Mouse (Mus musculus): ENCODE measurements around the gene Gm28047. TPM values are rescaled to one million over a fixed set of nuclear protein-coding genes. Genes with fewer than 3 reads are reported as not detected.

Gm28047 gene
- total RNA-seq, 2 experiments from 2014 or later, result 1.5 TPM; not detected in 1

DNA sequence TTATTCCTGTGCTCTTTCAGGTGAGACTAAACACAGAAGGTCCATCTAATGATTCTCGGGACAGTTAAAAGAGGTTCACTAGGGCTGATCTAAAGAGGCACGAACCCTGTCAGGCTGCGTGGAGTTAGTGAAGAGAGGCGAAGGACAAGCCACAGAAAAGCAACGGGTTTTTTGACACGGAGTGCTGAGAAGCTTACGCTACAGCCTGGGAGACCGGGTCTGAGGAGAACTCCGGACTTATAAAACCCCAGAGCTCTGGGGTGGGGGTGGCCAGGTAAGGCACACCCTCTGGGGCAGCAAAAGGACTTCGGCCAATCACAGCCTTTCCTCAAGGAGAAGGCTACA, 107.3 kb downstream of the Gm28047 start:
- DNase-seq (ENCODE audit: low spot score in 2 of 2), result no peak

DNA sequence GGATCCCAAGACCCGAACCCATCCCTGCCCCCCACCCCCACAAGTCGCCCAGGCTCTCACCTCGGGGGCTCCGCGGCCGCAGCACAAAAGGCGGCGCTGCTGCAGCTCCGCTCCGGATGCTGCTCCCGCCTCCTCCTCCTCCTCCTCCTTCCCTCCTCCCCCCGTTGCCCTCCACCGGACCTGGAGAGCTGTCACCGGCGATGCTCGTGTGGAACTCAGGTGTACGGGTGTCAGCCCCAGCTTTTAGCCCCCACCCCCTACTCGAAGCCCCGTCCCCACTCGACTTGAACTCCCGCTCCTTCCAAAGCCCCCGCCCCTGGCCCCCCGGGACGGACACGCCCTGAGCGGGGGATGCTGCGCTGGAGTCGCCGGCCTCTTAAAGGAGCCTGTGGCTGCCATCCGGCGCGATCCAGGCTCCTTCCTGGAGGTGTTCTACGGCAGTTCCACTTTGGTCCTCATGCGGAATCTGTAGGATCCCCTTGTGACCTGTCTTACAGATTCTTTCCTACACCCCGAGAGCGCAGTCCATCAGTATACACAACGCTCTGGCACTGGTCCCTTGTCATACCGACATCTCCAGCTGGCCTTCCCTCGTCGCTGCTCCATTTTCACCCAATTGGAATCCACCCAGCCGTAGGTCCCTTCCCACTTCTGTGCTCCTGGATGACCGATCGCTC, 108.0 kb downstream of the Gm28047 start, which contains the start of gene Map3k12:
TSS of gene Map3k12 (minus strand) at position 337 of the 677 bp plus-strand sequence.
- DNase-seq (ENCODE audit: low spot score in 2 of 2), result peak in 1 of 2 experiments; percentile 57

DNA sequence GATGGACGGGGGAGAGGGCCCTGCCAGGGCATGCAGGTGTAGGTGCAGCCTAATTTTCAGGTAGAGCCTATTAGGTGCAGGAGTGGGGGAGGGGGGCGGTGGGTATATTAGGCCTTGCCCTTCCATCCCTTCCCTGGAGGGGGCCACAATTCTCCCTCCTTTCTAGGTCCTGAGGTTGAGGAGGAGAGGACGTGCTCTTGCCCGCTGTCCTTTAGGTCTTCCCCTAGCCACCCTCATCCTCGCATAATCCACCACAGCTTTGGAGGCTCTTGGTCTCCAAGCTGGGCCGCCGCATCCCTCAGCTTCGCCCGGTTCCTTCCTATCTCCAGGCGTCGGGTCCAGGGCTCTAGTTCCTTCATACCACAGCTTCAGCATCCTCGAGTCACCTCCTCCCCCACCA, 108.6 kb downstream of the Gm28047 start:
- no peak for DNase-seq (ENCODE audit: low spot score in 2 of 2)

DNA sequence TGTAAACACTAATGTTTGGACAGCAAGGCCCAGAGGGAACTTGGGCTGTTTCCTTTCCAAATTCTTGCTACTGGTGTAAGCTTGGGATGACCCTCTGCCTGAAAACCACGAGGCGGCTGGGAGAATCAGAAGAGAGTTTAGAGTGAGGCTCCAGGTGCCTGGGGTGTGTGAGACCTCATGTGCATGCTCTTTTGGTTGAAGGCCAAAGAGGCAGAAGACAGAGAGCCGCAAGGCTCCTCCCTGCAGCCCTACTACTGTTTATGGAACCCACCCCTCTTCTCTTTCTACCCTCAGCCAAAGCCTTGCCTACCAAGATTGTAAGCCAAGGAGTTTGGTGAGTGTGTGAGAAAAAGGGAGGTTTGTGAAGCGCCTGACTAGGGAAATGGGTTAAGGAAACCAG, 109.1 kb downstream of the Gm28047 start:
- no peak for DNase-seq (ENCODE audit: low spot score in 2 of 2)

DNA sequence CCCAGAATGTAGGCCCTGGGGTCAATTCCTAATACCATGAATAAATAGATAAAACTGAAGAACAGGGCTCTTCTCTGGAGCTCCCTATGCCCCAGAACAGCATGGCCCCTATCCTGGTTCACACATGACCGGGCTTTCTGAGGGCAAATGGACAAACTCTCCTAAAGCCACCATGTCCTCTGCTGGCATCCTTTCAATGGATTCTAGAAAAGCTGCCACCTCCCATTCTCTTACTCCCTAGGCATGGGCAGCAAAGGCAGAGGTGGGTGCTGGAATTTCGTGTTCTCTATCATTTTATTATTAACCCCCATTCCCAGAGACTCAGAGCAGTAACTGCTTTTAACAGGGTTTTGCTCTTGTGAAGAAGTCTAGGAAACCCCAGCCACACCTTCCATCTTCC, 109.6 kb downstream of the Gm28047 start:
- DNase-seq (ENCODE audit: low spot score in 2 of 2), result no peak

DNA sequence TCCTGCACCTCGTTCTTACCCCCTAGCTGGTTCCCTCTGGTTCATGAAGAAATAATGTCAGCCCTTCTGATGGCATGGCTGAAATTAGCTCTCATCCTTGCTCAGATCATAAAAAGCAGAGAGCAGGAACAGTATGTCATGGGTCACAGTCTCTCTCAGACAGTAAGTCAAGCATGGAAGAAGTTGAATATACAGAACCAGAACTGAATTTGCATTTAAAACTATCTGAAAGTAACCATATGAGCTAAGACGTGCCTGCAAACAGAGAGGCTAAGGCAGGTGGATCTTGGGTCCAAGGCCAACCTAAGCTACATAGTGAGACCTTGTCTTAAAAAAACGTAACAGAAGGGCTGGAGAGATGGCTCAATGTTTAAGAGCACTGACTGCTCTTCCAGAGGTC, 111.9 kb downstream of the Gm28047 start:
- DNase-seq (ENCODE audit: low spot score in 2 of 2), result no peak

DNA sequence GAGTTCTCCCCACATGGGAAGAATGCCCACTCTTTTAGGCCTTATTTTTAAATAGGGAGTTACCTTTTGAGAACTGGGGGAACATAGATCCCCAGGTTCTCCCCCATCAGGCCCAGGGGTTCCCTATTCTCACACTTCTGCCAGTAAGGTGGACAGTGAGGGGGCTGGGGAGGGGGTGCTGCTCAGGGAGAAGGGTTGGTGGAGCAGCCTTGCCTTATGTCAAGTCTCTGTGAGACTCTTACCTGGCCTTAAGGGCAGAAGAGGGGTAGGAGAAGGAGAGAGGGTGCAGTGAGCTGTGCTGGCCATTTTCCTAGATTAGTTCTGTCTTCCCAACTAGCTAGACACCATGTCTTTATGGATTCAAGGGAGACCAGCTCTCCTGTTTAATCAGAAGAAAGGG, 112.4 kb downstream of the Gm28047 start:
- DNase-seq (ENCODE audit: low spot score in 2 of 2), result no peak

DNA sequence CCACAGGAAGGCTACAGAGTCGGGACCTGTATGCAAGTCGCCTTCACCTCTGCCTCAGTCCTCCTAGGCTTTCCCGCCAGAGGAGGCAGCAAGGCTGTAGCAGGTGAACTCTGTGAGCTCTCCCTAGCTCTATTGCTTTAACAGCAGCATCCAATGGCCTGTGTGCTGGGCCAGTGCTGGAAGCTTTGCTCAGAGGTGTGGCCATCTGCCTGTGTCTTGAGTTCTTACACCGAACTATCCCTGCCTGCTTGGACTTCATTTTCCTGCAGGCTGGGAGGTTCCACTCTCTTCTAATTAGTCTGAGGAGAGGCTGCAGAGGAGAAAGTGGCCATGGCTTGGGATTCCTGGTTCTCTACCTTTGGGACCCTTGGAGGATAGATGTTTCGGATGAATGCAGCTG, 112.9 kb downstream of the Gm28047 start:
- no peak for DNase-seq (ENCODE audit: low spot score in 2 of 2)

DNA sequence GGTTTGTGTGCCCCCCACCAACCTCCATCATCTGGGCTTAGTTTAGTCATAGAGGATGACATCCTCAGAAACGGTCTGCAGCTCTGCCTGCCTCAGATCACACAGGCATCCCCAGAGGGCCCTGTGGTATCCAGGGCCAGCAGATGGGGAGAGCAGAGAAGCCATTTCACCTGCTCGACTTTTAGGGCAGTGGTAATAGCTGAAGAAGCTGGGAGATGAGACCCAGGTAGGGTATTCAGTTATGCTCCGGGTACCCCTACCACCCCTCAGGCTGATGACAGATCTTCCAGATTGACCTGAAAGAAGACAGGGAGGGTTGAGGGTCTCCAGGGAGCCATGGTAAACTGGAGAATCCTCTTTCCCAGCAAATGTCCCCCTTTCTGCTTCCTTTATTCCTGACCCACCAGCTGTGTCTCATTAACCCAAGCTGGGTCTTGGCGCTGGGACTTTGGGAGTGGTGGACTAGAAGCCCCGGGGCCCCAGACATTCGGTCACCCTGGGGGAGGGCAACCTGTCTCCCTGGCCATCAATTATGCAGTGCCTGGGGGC, 113.5 kb downstream of the Gm28047 start:
- DNase-seq (ENCODE audit: low spot score in 2 of 2), result no peak

DNA sequence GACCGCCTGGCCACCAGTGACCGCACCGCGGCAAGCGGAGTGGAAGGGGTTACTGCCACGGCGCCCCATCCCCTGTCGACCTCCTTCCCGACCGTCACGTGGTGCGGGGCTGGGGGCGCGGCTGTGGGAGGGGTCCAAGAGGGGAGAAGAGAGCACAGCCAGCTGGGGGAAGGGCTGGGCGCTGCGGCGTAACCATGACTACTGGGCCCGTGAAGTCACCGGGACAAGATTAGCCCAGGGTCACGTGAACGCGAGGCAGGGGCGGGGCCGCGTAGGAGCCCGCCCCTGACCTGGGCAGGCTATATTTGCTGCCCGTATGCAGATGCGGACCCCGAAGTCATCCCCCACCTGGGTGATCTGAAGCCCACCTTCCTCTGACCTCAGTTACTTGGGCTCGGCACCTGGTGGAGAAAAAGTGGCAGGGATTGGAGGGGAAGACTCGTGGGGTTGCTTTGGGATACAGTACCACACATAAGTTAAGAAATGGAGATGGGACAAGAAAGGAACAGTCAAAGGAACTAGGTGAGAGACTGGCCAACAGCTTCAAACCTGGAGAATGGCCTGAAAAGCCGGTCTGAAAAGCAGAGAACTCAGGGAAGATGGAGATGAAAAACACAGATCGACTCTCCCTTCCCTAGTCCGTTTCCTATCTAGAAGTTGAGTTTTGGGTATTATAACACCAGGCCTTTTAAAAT, 114.1 kb downstream of the Gm28047 start:
- peak; percentile 63 to 73 for DNase-seq (ENCODE audit: low spot score in 2 of 2)

DNA sequence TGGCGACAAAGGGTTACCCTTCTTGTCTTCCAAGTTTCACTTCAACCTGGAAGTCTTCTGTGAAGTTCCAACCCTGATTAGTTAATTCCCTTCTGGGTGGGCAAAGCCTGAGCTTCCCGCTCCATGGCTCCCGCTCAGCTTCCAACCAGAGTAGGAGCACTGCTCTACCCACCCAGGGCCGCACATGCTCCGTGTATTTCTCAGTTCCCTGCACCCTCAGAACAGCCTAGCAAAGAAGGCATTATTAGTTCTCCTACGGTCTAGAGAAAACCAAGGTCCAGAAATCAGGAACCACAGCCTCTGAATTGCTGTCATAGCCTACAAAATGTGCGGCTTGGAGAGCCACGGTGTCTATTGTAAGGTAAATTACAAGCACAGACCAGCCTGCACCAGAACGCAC, 114.8 kb downstream of the Gm28047 start:
- DNase-seq (ENCODE audit: low spot score in 2 of 2), result no peak

DNA sequence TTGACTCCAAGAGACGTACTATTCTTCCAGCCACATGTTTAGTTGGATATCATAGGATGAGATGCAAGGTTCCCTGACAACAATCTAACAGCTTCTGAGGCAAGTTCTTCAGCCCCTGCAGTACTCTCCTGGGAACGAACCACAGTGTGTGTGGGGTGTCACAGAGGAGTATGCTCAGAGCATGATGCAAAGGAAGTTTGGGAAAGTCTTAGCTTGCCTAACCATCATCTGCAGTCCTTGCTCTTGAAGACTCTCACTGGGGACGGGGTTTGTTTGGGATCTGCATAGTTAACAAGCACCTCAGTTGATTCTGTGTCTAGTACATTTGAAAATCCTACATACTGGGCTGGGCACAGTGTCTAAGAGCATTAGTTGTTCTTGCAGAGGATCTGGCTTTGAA, 116.5 kb downstream of the Gm28047 start:
- no peak for DNase-seq (ENCODE audit: low spot score in 2 of 2)

DNA sequence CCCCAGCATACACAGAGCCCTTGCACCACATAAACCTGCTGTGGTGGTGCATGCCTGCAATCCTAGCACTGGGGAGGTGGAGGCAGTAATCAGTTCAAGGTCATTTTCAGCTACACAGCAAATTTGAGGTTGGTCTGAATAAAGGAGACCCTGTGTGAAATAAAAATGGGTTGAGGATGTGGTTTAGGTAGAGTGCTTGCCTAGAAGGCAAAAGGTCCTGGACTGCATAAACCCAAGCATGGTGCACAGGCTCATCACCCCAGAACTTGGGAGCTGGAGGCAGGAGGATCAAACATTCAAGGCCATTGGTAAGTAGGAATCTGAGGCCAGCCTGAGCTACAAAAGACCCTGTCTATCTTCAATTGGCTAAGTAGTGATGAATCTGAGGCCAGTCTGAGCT, 117.3 kb downstream of the Gm28047 start:
- DNase-seq (ENCODE audit: low spot score in 2 of 2), result no peak

DNA sequence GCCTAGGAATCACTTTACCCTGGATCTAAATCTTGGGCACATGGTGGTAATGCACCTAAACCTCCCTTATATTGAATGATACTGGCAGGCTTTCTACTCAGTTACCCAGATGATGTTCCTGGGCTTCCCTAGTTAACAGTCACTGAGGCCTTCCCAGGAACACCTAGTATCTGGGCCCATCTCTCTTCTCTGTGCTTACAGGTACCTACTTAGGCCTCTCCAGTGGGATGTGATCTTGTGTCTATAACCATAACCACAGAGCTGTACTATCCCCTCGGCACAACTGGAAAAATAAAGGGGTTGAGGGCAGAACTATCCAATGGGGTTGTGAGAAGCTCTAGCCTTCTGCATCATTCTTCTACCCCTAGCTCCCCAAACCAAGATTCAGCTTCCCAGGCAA, 118.0 kb downstream of the Gm28047 start:
- DNase-seq (ENCODE audit: low spot score in 2 of 2), result no peak

DNA sequence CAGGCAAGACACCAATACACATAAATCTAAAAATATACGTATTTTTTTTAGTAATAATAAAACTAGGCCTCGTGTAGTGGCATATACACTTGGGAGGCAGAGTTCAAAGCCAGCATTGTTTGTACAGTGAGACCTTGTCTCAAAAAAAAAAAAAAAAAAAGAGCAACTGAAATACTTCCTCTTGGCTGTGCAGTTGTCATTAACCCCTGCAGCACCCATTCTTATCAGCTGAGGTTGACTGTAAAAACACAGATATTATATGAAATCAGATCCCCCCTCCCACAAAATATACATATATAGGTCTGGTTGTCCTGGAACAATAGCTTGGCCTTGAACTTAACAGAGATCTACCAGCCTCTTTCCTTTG, 118.4 kb downstream of the Gm28047 start:
- DNase-seq (ENCODE audit: low spot score in 2 of 2), result no peak

DNA sequence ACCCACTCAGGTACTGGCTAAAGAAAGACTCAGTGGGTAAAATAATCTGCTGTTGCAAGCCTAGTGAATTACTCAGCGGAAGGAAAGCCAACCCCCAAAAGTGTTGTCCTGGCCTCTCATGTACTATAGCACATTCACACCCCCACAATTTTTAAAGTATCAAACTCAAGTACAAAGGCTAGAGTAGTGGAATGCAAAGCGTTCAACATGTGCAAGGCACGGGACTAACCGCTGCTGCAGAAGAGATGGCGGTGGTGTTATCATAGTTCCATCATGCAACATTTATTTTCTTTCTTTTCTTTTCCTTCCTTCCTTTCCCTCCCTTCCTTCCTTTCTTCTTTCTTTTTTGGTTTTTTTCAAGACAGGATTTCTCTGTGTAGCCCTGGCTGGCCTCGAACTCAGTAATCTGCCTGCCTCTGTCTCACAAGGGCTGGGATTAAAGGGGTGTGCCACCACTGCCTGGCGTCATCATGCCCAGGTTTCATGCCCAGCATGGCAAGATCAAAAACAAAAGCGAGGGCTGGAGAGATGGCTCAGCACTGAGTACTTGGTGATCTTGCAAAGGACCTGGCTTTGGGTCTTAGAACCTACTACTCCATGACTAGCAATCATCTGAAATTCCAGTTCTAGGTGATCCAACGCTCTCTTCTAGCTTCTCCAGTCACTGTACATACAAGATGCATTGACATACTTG, 119.0 kb downstream of the Gm28047 start:
- no peak for DNase-seq (ENCODE audit: low spot score in 2 of 2)

DNA sequence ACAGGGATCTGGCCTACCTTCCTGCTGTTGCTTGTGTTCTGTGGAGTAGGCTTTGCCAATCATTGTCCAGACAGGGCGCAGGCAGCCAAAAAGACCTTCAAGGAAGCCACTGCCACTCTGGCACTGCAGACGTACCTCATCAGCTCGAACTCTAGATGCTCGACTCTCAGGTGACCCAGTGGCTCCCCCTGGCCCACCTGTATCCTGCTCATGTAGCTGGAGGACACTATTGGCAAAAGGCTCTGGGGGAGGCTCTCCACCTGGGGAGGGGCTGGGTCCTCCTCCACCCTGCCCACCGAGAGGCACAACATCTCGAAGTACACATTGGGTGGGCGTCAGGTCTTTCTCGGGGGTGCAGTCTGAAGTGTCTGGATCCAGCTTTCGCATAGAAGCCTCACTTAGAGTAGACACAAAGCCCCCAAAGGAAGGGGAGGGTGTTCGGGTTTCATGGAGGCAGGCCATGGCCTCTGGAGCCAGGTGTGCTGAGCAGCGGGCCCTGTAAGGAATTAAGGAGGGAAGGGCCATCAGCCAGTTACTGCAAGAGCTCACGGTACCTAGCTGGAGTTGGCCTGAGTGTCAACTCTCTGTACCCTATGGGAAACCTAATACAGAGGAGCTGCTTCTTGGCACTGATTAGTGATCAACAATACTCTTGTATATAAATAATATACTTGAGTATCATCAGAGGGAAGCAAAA, 119.6 kb downstream of the Gm28047 start:
- DNase-seq (ENCODE audit: low spot score in 2 of 2), result no peak

DNA sequence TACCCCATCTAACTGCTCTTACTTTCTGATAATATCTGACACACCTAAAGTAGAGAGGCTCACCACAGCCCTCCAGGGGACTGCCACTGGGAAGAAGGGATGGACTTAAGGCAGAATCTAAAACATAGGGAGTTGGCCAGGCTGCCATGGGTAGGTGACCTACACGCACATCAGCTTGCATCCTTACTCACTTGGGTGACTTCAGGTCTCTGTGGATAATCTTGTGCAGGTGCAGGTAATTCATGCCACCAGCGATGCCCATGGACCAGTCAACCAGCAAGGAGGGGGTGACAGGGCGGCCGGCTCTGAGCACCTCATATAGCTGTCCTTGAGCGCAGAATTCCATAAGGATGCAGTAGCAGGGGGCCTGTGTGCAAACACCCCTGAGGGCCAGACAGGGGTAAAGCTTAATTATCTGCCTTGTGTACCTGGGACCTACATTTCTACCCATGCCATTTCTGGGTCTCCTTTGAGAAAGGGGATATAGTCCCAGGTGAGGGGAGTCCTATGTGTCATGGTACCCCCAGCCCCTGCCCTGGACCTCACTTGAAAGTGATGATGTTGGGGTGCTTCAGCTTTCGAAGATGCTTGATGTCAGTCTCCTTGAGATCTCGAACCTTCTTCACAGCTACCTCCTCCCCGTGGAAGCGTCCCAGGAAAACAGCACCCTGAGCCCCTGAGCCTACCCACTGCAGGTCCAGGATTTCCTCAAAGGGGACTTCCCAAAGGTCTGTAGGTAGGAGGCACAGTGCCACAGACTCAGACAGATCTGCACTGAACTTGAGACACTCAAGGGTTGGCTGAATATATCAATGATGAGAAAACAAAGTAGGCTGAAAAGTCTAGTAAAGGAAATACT, 120.7 kb downstream of the Gm28047 start:
- DNase-seq (ENCODE audit: low spot score in 2 of 2), result no peak

DNA sequence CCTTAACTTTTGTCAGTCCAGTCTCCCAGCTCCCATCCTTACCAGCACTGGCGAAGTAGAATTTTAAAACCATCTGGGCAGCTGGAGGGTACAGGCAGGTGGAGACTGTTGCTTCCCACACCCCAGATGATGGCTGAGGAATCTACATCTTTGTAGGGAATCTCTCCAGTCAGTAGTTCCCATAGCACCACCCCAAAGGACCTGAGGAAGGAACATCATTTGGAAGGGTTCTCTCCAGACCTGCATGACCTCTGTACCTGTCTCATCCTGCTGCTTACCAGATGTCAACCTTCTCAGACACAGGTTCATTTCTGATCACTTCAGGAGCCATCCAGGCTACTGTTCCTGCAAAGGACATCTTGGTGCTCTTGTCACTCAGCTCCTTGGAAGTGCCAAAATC, 121.4 kb downstream of the Gm28047 start, which contains the start of gene Gm10337:
TSS of gene Gm10337 (plus strand) at position 276 of the 400 bp plus-strand sequence.
- no peak for DNase-seq (ENCODE audit: low spot score in 2 of 2)

DNA sequence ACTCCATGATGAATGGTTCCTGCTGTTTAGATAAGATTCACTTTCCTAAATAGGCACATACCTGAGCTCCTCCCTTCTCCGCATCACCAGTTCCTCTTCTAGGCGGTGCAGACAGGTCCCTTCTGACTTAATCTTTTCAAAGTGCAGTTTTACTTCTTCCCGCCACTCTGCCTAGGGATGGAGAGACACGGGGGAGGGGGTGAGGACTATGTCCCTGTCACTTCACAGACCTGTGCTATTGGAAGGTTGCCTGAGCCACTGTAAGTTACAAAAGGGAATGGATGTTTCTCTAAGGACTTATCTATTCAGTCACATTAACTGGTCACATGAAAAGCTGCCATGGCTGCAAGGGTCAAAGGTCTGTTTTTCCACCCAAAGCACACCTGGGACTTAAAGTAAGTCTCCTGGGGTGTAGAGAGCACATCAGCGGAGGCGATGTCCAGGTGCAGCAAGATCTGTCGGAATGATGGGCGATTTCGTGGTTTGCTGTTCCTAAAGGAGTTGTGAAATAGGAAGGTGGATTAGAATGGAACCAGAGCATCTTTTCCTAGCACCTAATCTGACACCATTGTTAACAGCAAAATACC, 122.5 kb downstream of the Gm28047 start:
- DNase-seq (ENCODE audit: low spot score in 2 of 2), result no peak
